Mouse (Mus musculus) erythroblast, embryonic 14.5 days (primary cell): ENCODE data around the gene Ubr1.

ENCODE experiments used
- GATA1 ChIP-seq: IDR thresholded peaks from 2 replicates; pipeline ENCODE4 v1.6.1; 2012; ENCODE audit warnings: low read length, inconsistent platforms, mixed read lengths
- TAL1 ChIP-seq: IDR thresholded peaks from 3 replicates; pipeline ENCODE4 v1.6.1; 2012; ENCODE audit warnings: low read length, inconsistent platforms, mixed read lengths

DNA sequence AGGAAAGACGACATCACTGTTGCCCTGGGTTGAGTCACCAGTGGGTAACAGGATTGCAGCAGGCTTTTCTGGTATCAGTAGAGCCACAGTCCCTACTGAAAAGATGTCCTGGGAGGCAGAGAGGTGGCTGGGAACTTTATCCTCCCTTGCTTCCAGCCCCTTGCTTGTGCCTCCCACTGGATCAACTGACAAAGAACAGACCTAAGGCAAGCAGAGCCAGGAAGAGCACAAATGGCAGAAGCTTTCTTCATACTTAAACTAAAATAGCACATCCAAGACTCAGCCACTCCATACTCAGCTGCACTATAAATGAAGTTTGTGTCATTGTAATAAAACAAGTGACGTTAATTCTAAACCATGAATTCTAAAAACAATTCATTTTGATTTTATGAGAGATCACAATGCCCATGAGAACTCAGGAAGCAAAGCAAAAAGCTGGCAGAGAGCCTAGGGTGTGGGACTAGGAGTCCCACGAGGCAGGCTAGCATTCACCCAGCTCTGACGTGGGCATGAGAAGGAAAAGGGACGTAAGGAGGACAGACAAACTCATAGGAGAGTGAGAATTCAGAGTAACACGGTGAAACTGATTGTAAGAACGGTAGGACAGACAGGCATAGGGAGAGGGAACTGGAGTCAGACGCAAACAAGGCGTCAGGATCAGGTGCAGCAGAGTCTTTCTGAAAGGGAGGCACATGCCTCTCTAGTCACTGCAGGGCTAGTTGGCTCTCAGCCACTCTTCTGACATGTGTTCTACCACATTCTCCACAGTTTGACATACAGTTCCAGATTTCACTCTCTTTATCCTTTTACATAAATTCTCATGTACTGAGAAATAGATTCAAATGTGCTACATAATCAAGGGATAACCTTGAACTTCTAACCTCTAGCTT lies 98.8 kb downstream of the Ubr1 start:
- TF ChIP-seq TAL1: no peak
- TF ChIP-seq GATA1: no peak
